In genomic region chr3:152058235-152058634, GRCm38 (mm10) we compare ENCODE assay signal across 19 mouse cellular contexts.
A peak's percentile ranks its signal among the peaks of the same experiment; 100 is the strongest.
DNase-seq lines count a peak whose midpoint lies in the region; TF ChIP-seq lines count a peak whose summit lies in the region.
"Had no signal": no experiment of that assay in that cellular context is flagged by ENCODE, and none has a peak within 500 bp of the region (broad histone marks: within the 10 kb centered on the region; RNA-seq: fewer than 3 reads in every experiment).

No protein-coding gene starts in this region.

- dilution Hi-C loops in CH12.LX (cut with MboI; ENCODE audit: extremely low pct_ligation_motif_present, extremely low pct_unique_long_range_greater_than_20kb, low sequenced_read_pairs): no loop called here

- H3K27ac ChIP-seq in heart, embryonic 10.5 days: no peak overlapping the region
- H3K27ac ChIP-seq in CH12.LX (ENCODE audit: insufficient read depth, low read depth): no peak overlapping the region
- H3K27ac ChIP-seq in bone marrow macrophage, adult 2 months (ENCODE audit: insufficient read depth, low read depth, low read length): peak overlapping the region; percentile 78

- peak; percentile 28 for DNase-seq in heart, adult 11 months
- DNase-seq in heart, embryonic 10.5 days (ENCODE audit: low spot score): no peak
- peak; percentile 65 for DNase-seq in CH12.LX (ENCODE audit: extremely low read depth)
- no peak for DNase-seq in lung, postnatal 25 days (ENCODE audit: low spot score)
- no peak for DNase-seq in embryo, embryonic 9.5 days (ENCODE audit: extremely low spot score)
- DNase-seq: adrenal gland, adult 2 months; adrenal gland, adult 8-10 months; adrenal gland, postnatal 10 days; adrenal gland, postnatal 14 days; adrenal gland, postnatal 25 days; adrenal gland, postnatal 36 days; B cell, adult 2 months; cerebellum, adult 11 months; cerebellum, adult 11-12 months; cerebellum, adult 18-20 months; cerebellum, adult 2 months; cerebellum, adult 8-10 months had no signal

- peak; percentile 5; the same call in 1 of the 2 replicates for TF ChIP-seq EP300 in CH12.LX (IDR thresholded peaks at IDR 0.05; ENCODE audit: low read length)

- H3K4me3 ChIP-seq in heart, embryonic 10.5 days: no peak overlapping the region
- H3K4me3 ChIP-seq in CH12.LX (replicated peaks in 1 of 3; ENCODE audit: low read depth in 2 of 3, low read length in 2 of 3, poor library complexity in 1 of 3): no peak overlapping the region
- no peak overlapping the region for H3K4me3 ChIP-seq in bone marrow macrophage, adult 2 months (ENCODE audit: insufficient read depth, low read length)

- no peaks in the 10 kb centered on the region for H3K4me1 ChIP-seq in heart, embryonic 10.5 days
- peaks cover 6 to 16% of the 10 kb centered on the region in 2 experiments; a peak in 3 of 4 replicates for H3K4me1 ChIP-seq in CH12.LX (ENCODE audit: control insufficient read depth in 1 of 2, insufficient read depth in 2 of 2)
- H3K4me1 ChIP-seq in bone marrow macrophage, adult 2 months (ENCODE audit: control insufficient read depth, insufficient read depth, low read length): peaks cover 22% of the 10 kb centered on the region

- TF ChIP-seq RAD21 in CH12.LX (IDR thresholded peaks at IDR 0.05; ENCODE audit: low read depth, low read length): no peak

- no peaks in the 10 kb centered on the region for H3K9me3 ChIP-seq in heart, embryonic 10.5 days
- no peaks in the 10 kb centered on the region for H3K9me3 ChIP-seq in CH12.LX (replicated peaks; ENCODE audit: low read length)
- H3K9me3 ChIP-seq: G1E had no signal

- WGBS in heart, embryonic 10.5 days: 78% methylated on average over 2 of the region's 2 CpGs

- no peaks in the 10 kb centered on the region for H3K79me2 ChIP-seq in CH12.LX (replicated peaks; ENCODE audit: control insufficient read depth, extremely low read depth, insufficient read depth, poor library complexity, severe bottlenecking)

- no peaks in the 10 kb centered on the region for H3K36me3 ChIP-seq in heart, embryonic 10.5 days
- H3K36me3 ChIP-seq in CH12.LX (replicated peaks in 1 of 2; ENCODE audit: control insufficient read depth in 1 of 2, insufficient read depth in 1 of 2, low read length in 1 of 2): no peaks in the 10 kb centered on the region
- H3K36me3 ChIP-seq: G1E had no signal

- TF ChIP-seq POLR2A in CH12.LX (IDR thresholded peaks at IDR 0.05; ENCODE audit: low read depth, low read length): no peak
- TF ChIP-seq POLR2A in bone marrow macrophage, adult 2 months (IDR thresholded peaks at IDR 0.05; ENCODE audit: borderline replicate concordance, low read depth, low read length): no peak

- H3K27me3 ChIP-seq in heart, embryonic 10.5 days (ENCODE audit: insufficient read depth, poor library complexity, severe bottlenecking): no peaks in the 10 kb centered on the region
- no peaks in the 10 kb centered on the region for H3K27me3 ChIP-seq in CH12.LX (replicated peaks)

- no peak overlapping the region for H3K9ac ChIP-seq in CH12.LX (ENCODE audit: insufficient read depth, low read depth)

- in situ Hi-C loops in CH12.LX (cut with MboI; ENCODE audit: low pct_ligation_motif_present, low pct_unique_long_range_greater_than_20kb, low sequenced_read_pairs): no loop called here

- no peak for TF ChIP-seq CTCF in CH12.LX (conservative IDR thresholded peaks at IDR 0.05 in 1 of 2, IDR thresholded peaks at IDR 0.05 in 1 of 2; ENCODE audit: low read depth in 2 of 2, low read length in 2 of 2)
- no peak for TF ChIP-seq CTCF in bone marrow macrophage, adult 2 months (IDR thresholded peaks at IDR 0.05; ENCODE audit: low read depth, low read length)

- H3K4me2 ChIP-seq in CH12.LX (ENCODE audit: insufficient read depth, low read depth, poor library complexity, severe bottlenecking): peak overlapping the region; percentile 41; the same call in 1 of the 2 replicates

TF ChIP-seq in CH12.LX, 34 proteins besides CTCF, POLR2A, EP300 and RAD21:
- peak; percentile 97 for TF ChIP-seq MEF2A (IDR thresholded peaks at IDR 0.05; ENCODE audit: borderline replicate concordance, low read depth, low read length)
- 0 out of 2 replicates have a peak, but pooled peaks have one; percentile 32 for TF ChIP-seq BHLHE40 (IDR thresholded peaks at IDR 0.05; ENCODE audit: low read depth, low read length)
- peak; percentile 70; the same call in 1 of the 2 replicates for TF ChIP-seq IRF4 (IDR thresholded peaks at IDR 0.05; ENCODE audit: low read depth, low read length)
- 0 out of 2 replicates have a peak, but pooled peaks have one; percentile 25 for TF ChIP-seq JUN (IDR thresholded peaks at IDR 0.05; ENCODE audit: insufficient read depth, low read depth, low read length)
- TF ChIP-seq JUND (conservative IDR thresholded peaks at IDR 0.05; ENCODE audit: low read depth, low read length): 0 out of 2 replicates have a peak, but pooled peaks have one; percentile 29
- TF ChIP-seq KAT2A (IDR thresholded peaks at IDR 0.05; ENCODE audit: insufficient replicate concordance, low read length): no peak
- no peak for TF ChIP-seq ZMIZ1 (IDR thresholded peaks at IDR 0.05; ENCODE audit: low read depth, low read length)
- no peak for TF ChIP-seq HCFC1 (IDR thresholded peaks at IDR 0.05; ENCODE audit: low read depth, low read length)
- no peak for TF ChIP-seq POLR2AphosphoS2 (IDR thresholded peaks at IDR 0.05; ENCODE audit: low read depth, low read length)

Comparison
In these comparisons a context has a peak if more than half of its experiments do, and no peak if none do; other contexts are left out.
1. DNase-seq: peak in heart, adult 11 months (single experiment) and CH12.LX (single experiment); none in heart, embryonic 10.5 days (single experiment), lung, postnatal 25 days (single experiment) and embryo, embryonic 9.5 days (single experiment).